Mouse (Mus musculus): ENCODE measurements at regions not wholly inside any gene's neighbourhood (a gene's known extent, or its start where the extent isn't known, plus 50 kb on each side); places are given as distances from the start of the nearest gene placed in this dataset.

DNA sequence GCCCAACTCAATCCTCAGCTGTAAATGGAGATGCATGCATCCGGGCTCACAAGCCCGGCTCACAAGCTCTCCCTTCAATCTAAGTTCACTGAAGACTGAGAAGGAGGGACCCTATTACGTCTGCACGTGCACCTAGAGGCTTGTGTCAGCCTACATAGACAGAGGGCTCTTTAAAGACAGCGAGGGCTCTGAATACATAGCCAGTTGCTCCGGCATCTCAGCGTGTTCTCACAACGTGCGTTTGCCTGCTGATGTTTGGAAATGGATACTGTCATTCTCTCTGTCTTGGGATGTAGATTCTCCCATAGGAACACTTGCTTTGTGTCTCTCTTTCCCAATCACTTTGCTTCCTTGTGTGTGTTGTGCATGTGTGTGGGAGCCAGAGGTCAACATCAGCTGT, 83.8 kb downstream of the Sox9 start:
- TF ChIP-seq CTCF (IDR thresholded peaks at IDR 0.05; ENCODE audit: low read depth, low read length) (no peak), POLR2A (IDR thresholded peaks at IDR 0.05; ENCODE audit: extremely low read depth, insufficient read depth, low read length) (no peak)
